7 mouse cellular contexts compared by ENCODE assay signal in genomic region chr11:103326950-103327349, GRCm38 (mm10). TPM values are rescaled to one million over a fixed set of nuclear protein-coding genes. Genes with fewer than 3 reads are reported as not detected.
DNase-seq lines count a peak whose midpoint lies in the region; ATAC-seq and TF ChIP-seq lines count a peak whose summit lies in the region.

No protein-coding gene starts in this region.

- no peak for TF ChIP-seq POLR2A in CH12.LX (IDR thresholded peaks at IDR 0.05; ENCODE audit: low read depth, low read length)

- H3K9ac ChIP-seq in CH12.LX (ENCODE audit: insufficient read depth, low read depth) = no peak overlapping the region
- H3K9ac ChIP-seq in lung, postnatal 0 days (replicated peaks; ENCODE audit: low read depth) = no peak overlapping the region

- dilution Hi-C loops in CH12.LX (cut with MboI; ENCODE audit: extremely low pct_ligation_motif_present, extremely low pct_unique_long_range_greater_than_20kb, low sequenced_read_pairs) = no loop called here

- H3K79me2 ChIP-seq in CH12.LX (replicated peaks; ENCODE audit: control insufficient read depth, extremely low read depth, insufficient read depth, poor library complexity, severe bottlenecking) = no peaks in the 10 kb centered on the region

- H3K9me3 ChIP-seq in CH12.LX (replicated peaks; ENCODE audit: low read length) = no peaks in the 10 kb centered on the region
- no peaks in the 10 kb centered on the region for H3K9me3 ChIP-seq in lung, postnatal 0 days (ENCODE audit: low read length)

- DNase-seq in 416B (ENCODE audit: low read depth) = peak; percentile 74
- DNase-seq in CH12.LX (ENCODE audit: extremely low read depth) = peak; percentile 82
- peak; percentile 31 for DNase-seq in c-Kit-negative CD71-positive TER-119-positive erythroid progenitor cells, embryonic 14.5 days (ENCODE audit: low read depth, low spot score)
- peak; percentile 60 to 82 for DNase-seq in frontal cortex, postnatal 14 days (ENCODE audit: low spot score in 2 of 2)
- peak; percentile 85 for DNase-seq in layer of hippocampus, adult 11-12 months (ENCODE audit: low spot score)
- DNase-seq in lung, postnatal 0 days (ENCODE audit: low spot score) = peak; percentile 64
- peak; percentile 58 for DNase-seq in right cerebral cortex, postnatal 25 days

- no peak overlapping the region for H3K27ac ChIP-seq in CH12.LX (ENCODE audit: insufficient read depth, low read depth)
- no peak overlapping the region for H3K27ac ChIP-seq in lung, postnatal 0 days (ENCODE audit: low read length)

- H3K4me2 ChIP-seq in CH12.LX (ENCODE audit: insufficient read depth, low read depth, poor library complexity, severe bottlenecking) = no peak overlapping the region
- H3K4me2 ChIP-seq in lung, postnatal 0 days (replicated peaks; ENCODE audit: low read depth, low read length) = no peak overlapping the region

- H3K4me1 ChIP-seq in CH12.LX (ENCODE audit: control insufficient read depth in 1 of 2, insufficient read depth in 2 of 2) = peaks cover 0 to 8% of the 10 kb centered on the region in 2 experiments; a peak in 2 of 4 replicates
- H3K4me1 ChIP-seq in lung, postnatal 0 days (ENCODE audit: insufficient read depth, low read depth, low read length) = no peaks in the 10 kb centered on the region

- H3K36me3 ChIP-seq in CH12.LX (replicated peaks in 1 of 2; ENCODE audit: control insufficient read depth in 1 of 2, insufficient read depth in 1 of 2, low read length in 1 of 2) = peaks cover 5 to 28% of the 10 kb centered on the region in 2 experiments
- H3K36me3 ChIP-seq in lung, postnatal 0 days (ENCODE audit: insufficient read depth, low read length) = peaks cover 4% of the 10 kb centered on the region; the same call in 1 of the 2 replicates

- ATAC-seq in lung, postnatal 0 days = no peak

- in situ Hi-C loops in CH12.LX (cut with MboI; ENCODE audit: low pct_ligation_motif_present, low pct_unique_long_range_greater_than_20kb, low sequenced_read_pairs) = loop anchor here (5.0 kb wide), 1 partner anchor 225 kb away; the partner anchor contains the start of genes Acbd4 and Plcd3

- WGBS in lung, postnatal 0 days = 13% methylated on average over 5 of the region's 5 CpGs

- TF ChIP-seq EP300 in CH12.LX (IDR thresholded peaks at IDR 0.05; ENCODE audit: low read length) = no peak
- no peak for TF ChIP-seq EP300 in lung, postnatal 0 days (IDR thresholded peaks at IDR 0.05)

- H3K27me3 ChIP-seq in CH12.LX (replicated peaks) = no peaks in the 10 kb centered on the region
- no peaks in the 10 kb centered on the region for H3K27me3 ChIP-seq in lung, postnatal 0 days (replicated peaks; ENCODE audit: insufficient read depth, low read length)

- H3K4me3 ChIP-seq in CH12.LX (replicated peaks in 1 of 3; ENCODE audit: low read depth in 2 of 3, low read length in 2 of 3, poor library complexity in 1 of 3) = no peak overlapping the region
- H3K4me3 ChIP-seq in lung, postnatal 0 days (ENCODE audit: low read depth, low read length) = no peak overlapping the region

- TF ChIP-seq RAD21 in CH12.LX (IDR thresholded peaks at IDR 0.05; ENCODE audit: low read depth, low read length) = peak; percentile 83

- TF ChIP-seq CTCF in CH12.LX (conservative IDR thresholded peaks at IDR 0.05 in 1 of 2, IDR thresholded peaks at IDR 0.05 in 1 of 2; ENCODE audit: low read depth in 2 of 2, low read length in 2 of 2) = peak; percentile 95 to 98
- peak; percentile 94 for TF ChIP-seq CTCF in lung, postnatal 0 days (IDR thresholded peaks at IDR 0.05)

TF ChIP-seq in CH12.LX, 34 proteins besides CTCF, POLR2A, EP300 and RAD21:
- TF ChIP-seq MYC (IDR thresholded peaks at IDR 0.05; ENCODE audit: low read depth, low read length) (peak; percentile 41; the same call in 1 of the 2 replicates), SMC3 (IDR thresholded peaks at IDR 0.05; ENCODE audit: low read depth, low read length) (peak; percentile 87), ZC3H11A (IDR thresholded peaks at IDR 0.05; ENCODE audit: low read depth, low read length) (peak; percentile 48), ELF1 (IDR thresholded peaks at IDR 0.05; ENCODE audit: low read depth, low read length) (peak; percentile 79), SIN3A (IDR thresholded peaks at IDR 0.05; ENCODE audit: low read length) (0 out of 2 replicates have a peak, but pooled peaks have one; percentile 13), MEF2A (IDR thresholded peaks at IDR 0.05; ENCODE audit: borderline replicate concordance, low read depth, low read length) (no peak), TCF12 (IDR thresholded peaks at IDR 0.05; ENCODE audit: low read depth, low read length) (no peak), HCFC1 (IDR thresholded peaks at IDR 0.05; ENCODE audit: low read depth, low read length) (peak; percentile 41; the same call in 1 of the 2 replicates)
TF ChIP-seq in CH12.LX: peak in this region for 6.

RNA-seq across cellular contexts. Expression of gene Arhgap27, which starts 36.5 kb away (rescaled TPM):
- 24.4 and 26.1 TPM in 2 replicates for total RNA-seq in CH12.LX (2012; rRNA removed)
- total RNA-seq in CH12.LX (2014; rRNA removed) = 11.4 and 11.8 TPM in 2 replicates
- polyA plus RNA-seq in CH12.LX (2012; ENCODE audit: insufficient read length, low read depth) = 26.7 and 30.9 TPM in 2 replicates
- polyA plus RNA-seq in lung, postnatal 0 days (2015; fragmentation: Nextera tagmentation; extraction: Ambion mirVana) = 18.5 and 20.0 TPM in 2 replicates

RNA-seq across cellular contexts. Expression of gene Map3k14, which starts 59.7 kb away (rescaled TPM):
- total RNA-seq in CH12.LX (2012; rRNA removed) = 9.9 TPM in 2 replicates
- total RNA-seq in CH12.LX (2014; rRNA removed) = 4.2 and 4.5 TPM in 2 replicates
- polyA plus RNA-seq in CH12.LX (2012; ENCODE audit: insufficient read length, low read depth) = 9.0 and 11.2 TPM in 2 replicates
- 2.6 and 4.0 TPM in 2 replicates for polyA plus RNA-seq in lung, postnatal 0 days (2015; fragmentation: Nextera tagmentation; extraction: Ambion mirVana)

Comparison
In these comparisons a context has a peak if more than half of its experiments do, and no peak if none do; other contexts are left out.
1. DNase-seq: peak in every context shown above with its lines; median percentile 85 in layer of hippocampus, adult 11-12 months; 82 in CH12.LX; 74 in 416B; 71 in frontal cortex, postnatal 14 days; 64 in lung, postnatal 0 days; 58 in right cerebral cortex, postnatal 25 days; 31 in c-Kit-negative CD71-positive TER-119-positive erythroid progenitor cells, embryonic 14.5 days.